In genomic region chr1:165700933-165701518, GRCm38 (mm10) we compare ENCODE assay signal across 11 mouse cellular contexts. TPM values are rescaled to one million over a fixed set of nuclear protein-coding genes. Genes with fewer than 3 reads are reported as not detected.
A peak's percentile ranks its signal among the peaks of the same experiment; 100 is the strongest.
DNase-seq lines count a peak whose midpoint lies in the region; ATAC-seq and TF ChIP-seq lines count a peak whose summit lies in the region.
"Had no signal": no experiment of that assay in that cellular context is flagged by ENCODE, and none has a peak within 500 bp of the region (broad histone marks: within the 10 kb centered on the region; RNA-seq: fewer than 3 reads in every experiment).

No protein-coding gene starts in this region.

- no peak for TF ChIP-seq CTCF in layer of hippocampus, adult 2 months (conservative IDR thresholded peaks at IDR 0.05)

- peaks cover 83% of the 10 kb centered on the region for H3K4me1 ChIP-seq in heart, embryonic 16.5 days (ENCODE audit: control insufficient read depth, insufficient read depth, low read length)
- peaks cover 71% of the 10 kb centered on the region for H3K4me1 ChIP-seq in megakaryocyte, embryonic 14.5 days

- peak overlapping the region; percentile 66 for H3K4me2 ChIP-seq in heart, embryonic 16.5 days (ENCODE audit: low read depth, low read length)
- H3K4me2 ChIP-seq: embryonic facial prominence, embryonic 15.5 days had no signal

- H3K27ac ChIP-seq in heart, embryonic 16.5 days (ENCODE audit: low read length) = peak overlapping the region; percentile 90
- no peak overlapping the region for H3K27ac ChIP-seq in layer of hippocampus, adult 2 months
- H3K27ac ChIP-seq: embryonic facial prominence, embryonic 15.5 days; hindbrain, postnatal 0 days; midbrain, embryonic 10.5 days had no signal

- peak overlapping the region; percentile 65 for H3K9ac ChIP-seq in heart, embryonic 16.5 days (ENCODE audit: low read length)
- H3K9ac ChIP-seq: embryonic facial prominence, embryonic 15.5 days had no signal

- peak; percentile 19; the same call in 1 of the 2 replicates for ATAC-seq in heart, embryonic 16.5 days (replicated peaks; ENCODE audit: extremely low read depth, insufficient read depth, low FRiP score)
- ATAC-seq: hindbrain, postnatal 0 days had no signal

- 17% methylated on average over 6 of the region's 6 CpGs for WGBS in heart, embryonic 16.5 days

- H3K4me3 ChIP-seq in heart, embryonic 16.5 days (ENCODE audit: low read length) = peak overlapping the region; percentile 9; the same call in 1 of the 2 replicates
- peak overlapping the region; percentile 74 for H3K4me3 ChIP-seq in megakaryocyte, embryonic 14.5 days (replicated peaks)
- no peak overlapping the region; the same call in 1 of the 2 replicates for H3K4me3 ChIP-seq in layer of hippocampus, adult 2 months
- H3K4me3 ChIP-seq: embryonic facial prominence, embryonic 15.5 days; midbrain, embryonic 10.5 days had no signal

- H3K27me3 ChIP-seq in heart, embryonic 16.5 days (ENCODE audit: control insufficient read depth, insufficient read depth, low read length) = no peaks in the 10 kb centered on the region
- H3K27me3 ChIP-seq in megakaryocyte, embryonic 14.5 days (replicated peaks) = peaks cover 54% of the 10 kb centered on the region
- H3K27me3 ChIP-seq: embryonic facial prominence, embryonic 15.5 days had no signal

- no peaks in the 10 kb centered on the region; the same call in 1 of the 2 replicates for H3K36me3 ChIP-seq in heart, embryonic 16.5 days (ENCODE audit: control insufficient read depth, insufficient read depth)
- no peaks in the 10 kb centered on the region for H3K36me3 ChIP-seq in megakaryocyte, embryonic 14.5 days (replicated peaks; ENCODE audit: low read length)
- H3K36me3 ChIP-seq: embryonic facial prominence, embryonic 15.5 days; midbrain, embryonic 10.5 days had no signal

- DNase-seq in 416B (ENCODE audit: low read depth) = peak; percentile 57
- DNase-seq in CD4-positive, CD25-positive, alpha-beta regulatory T cell, adult 2 months (ENCODE audit: low read depth, low spot score) = peak; percentile 81
- no peak for DNase-seq in layer of hippocampus, adult 2 months (ENCODE audit: low spot score in 2 of 2)
- DNase-seq in urinary bladder, postnatal 10 days (ENCODE audit: low spot score) = no peak
- no peak for DNase-seq in ovary, postnatal 10 days (ENCODE audit: low spot score)
- DNase-seq in gastrocnemius, postnatal 4 days (ENCODE audit: low spot score in 2 of 2) = no peak

- no peaks in the 10 kb centered on the region for H3K9me3 ChIP-seq in heart, embryonic 16.5 days (replicated peaks; ENCODE audit: control insufficient read depth, low read length)
- no peaks in the 10 kb centered on the region for H3K9me3 ChIP-seq in megakaryocyte, embryonic 14.5 days
- H3K9me3 ChIP-seq: embryonic facial prominence, embryonic 15.5 days; midbrain, embryonic 10.5 days had no signal

RNA-seq across cellular contexts. Expression of gene Rcsd1, which starts 8.5 kb away (rescaled TPM):
- 99.3 and 111 TPM in 2 replicates for polyA plus RNA-seq in heart, embryonic 16.5 days (2015; fragmentation: Nextera tagmentation; extraction: Ambion mirVana)
- 0.43 and 11.0 TPM in 2 replicates for polyA plus RNA-seq in megakaryocyte, embryonic 14.5 days (2012; ENCODE audit: insufficient read depth, low replicate concordance)
- 1 to 10 TPM; 3.7 to 4.9 TPM for total RNA-seq in layer of hippocampus, adult 2 months (2021)
- 100 to 1,000 TPM; 108 to 126 TPM for total RNA-seq in gastrocnemius, postnatal 4 days (2021)

Comparison
In these comparisons a context has a peak if more than half of its experiments do, and no peak if none do; other contexts are left out.
1. DNase-seq: peak in 416B (single experiment) and CD4-positive, CD25-positive, alpha-beta regulatory T cell, adult 2 months (single experiment); none in layer of hippocampus, adult 2 months (0 of 2), urinary bladder, postnatal 10 days (single experiment), ovary, postnatal 10 days (single experiment) and gastrocnemius, postnatal 4 days (0 of 2).
2. RNA of gene Rcsd1, which starts 8.5 kb away (total RNA-seq): 108 to 126 TPM in gastrocnemius, postnatal 4 days; 3.7 to 4.9 TPM in layer of hippocampus, adult 2 months; every median in the first group is over 10 times any median in the second.